Mouse (Mus musculus) left cerebral cortex, postnatal 10 days (tissue): Measurements from ENCODE around the gene Armc3. TPM values are rescaled to one million over a fixed set of nuclear protein-coding genes. Genes with fewer than 3 reads are reported as not detected.
A peak's percentile ranks its signal among the peaks of the same experiment; 100 is the strongest.

ENCODE experiments used
- DNase-seq, 2 experiments: peaks; one replicate each; pipeline ENCODE4 v3.0.0; 2021 to 2022; ENCODE audit warnings: low spot score in 2 of 2, mixed read lengths in 1 of 2; ENCODE audit errors: extremely low spot score in 1 of 2
- intact Hi-C: fragments of 180-260 bp; cut with DNase I; formaldehyde crosslinking; loops from one replicate; pipeline ENCODE4 v1.15.1; 2025
- total RNA-seq, 2 experiments: library from RNA; stranded (reverse); gene quantifications; 2 replicates each; pipeline ENCODE4 v1.2.3; 2021

Armc3 gene
- under 1 TPM; 0.79 to 0.81 TPM for total RNA-seq

DNA sequence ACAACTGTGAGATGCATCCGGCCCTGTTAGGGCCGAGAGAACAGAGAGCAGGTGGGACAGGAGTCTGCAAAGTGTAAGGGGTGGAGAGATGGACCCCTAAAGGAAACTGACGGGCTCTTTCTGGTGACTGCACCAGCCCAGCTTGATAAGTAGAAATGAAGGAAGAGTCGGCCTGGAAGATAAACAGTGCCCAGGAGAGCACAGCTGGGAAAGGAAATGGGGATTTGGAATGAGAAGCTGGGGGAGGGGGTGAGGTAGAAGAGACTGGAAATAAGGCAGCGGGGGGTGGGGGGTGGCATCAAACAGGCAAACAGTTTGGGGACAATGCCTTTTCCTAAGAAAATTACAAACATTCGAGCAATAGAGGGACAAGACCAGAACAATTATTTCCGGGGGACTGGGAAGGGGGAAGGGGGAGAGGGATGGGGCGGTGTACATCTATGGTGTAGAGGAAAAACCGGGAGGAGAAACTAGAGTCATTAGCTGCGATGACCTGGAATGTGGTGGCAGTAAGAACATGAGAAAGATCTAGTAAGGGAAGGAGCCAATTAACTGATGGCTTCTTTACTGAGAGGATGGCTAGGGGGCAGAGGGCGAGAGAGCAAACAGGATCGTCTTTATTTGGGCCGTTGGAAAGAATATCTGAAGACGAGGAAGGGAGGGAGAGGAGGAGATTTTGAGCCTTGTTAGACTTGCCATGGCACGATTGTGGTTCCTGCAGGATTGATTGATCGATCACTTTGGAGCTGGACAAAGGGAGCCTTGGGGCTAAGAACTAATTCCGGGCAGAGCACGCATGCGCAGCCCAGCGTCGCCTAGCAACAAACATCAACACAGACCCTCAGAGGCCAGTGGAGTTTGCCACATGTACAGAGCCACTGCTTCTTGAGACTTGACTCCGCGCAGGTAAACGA is at the start of gene Armc3:
Armc3 (plus strand) TSS at position 851 of the 914 bp plus-strand sequence.
- DNase-seq: peak; percentile 59 to 67
- intact Hi-C loops: no loop called here

DNA sequence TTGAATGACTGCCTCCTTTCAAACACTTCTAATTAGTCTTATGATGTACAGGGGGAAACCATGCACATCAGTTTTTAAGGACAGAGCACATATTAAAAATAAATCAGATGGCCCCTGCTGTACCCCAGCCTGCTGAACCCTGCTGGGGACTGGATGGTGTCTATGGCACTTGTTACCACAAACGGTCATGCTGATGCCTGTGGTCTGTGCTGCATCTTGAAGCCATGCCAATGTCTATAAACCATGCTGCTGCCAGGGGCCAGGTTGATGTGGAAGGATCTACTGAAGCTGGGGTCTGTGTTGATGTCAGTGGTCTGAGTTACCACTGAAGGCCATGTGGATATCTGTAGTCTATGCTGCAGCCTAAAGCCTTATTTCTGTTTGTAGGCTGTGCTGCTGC is 46.4 kb upstream of the Armc3 start:
- DNase-seq: no peak
- intact Hi-C loops: no loop called here

DNA sequence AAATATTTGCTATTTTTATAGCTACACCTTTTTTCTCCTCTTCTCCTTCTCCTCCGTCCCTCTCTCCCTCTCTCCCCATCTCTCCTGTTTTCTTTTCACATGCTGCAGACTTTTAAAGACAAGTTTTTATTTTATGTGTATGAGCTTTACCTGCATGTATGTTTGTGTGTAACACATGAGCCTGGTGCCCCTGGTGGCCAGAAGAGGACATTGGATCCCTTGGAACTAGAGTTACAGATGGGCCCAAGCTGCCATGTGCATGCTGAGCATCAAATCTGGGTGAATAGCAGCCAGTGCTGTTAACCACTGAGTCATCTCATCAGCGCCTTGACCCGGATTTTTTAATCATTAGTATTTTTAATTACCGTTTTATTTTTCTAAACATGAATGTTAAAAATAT is 42.9 kb upstream of the Armc3 start:
- intact Hi-C loops: no loop called here
- DNase-seq: no peak

GRCm38 (mm10) chr2:19159539-19159938 is 39.6 kb upstream of the Armc3 start:
- intact Hi-C loops: no loop called here
- no peak for DNase-seq

DNA sequence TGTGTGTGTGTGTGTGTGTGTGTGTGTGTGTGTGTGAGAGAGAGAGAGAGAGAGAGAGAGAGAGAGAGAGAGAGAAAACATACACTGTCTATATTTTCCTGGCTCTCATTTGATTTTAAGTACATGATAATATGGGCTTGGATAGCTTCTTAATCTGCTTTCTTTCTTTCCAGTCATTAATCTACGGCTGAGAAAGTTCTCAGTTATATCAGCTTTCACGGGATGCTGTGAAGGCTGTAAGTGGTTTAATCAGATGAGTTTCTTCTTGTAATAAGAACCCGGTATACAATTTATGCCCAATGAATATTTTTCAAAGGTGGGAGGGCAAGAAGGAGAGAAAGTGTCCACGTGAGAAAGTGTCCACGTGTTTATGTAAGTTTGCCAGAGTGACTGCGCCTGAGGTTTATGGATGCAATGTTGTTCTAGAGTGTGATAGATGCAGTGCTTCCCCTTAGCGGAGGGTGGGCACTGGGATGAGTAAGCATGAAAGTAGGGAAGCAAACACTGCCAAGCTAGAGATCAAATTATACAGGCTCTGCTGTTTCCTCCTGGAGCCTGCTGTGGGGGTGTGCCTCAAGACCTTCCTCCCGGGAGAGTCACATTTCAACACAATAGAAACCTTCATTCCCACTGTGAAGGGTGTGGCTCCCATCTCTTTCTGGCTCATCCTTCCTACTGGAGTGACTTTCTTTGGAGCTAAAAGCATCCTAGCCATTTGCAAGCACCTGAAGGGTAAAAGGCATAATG is 38.6 kb upstream of the Armc3 start:
- intact Hi-C loops: no loop called here
- DNase-seq: no peak

DNA sequence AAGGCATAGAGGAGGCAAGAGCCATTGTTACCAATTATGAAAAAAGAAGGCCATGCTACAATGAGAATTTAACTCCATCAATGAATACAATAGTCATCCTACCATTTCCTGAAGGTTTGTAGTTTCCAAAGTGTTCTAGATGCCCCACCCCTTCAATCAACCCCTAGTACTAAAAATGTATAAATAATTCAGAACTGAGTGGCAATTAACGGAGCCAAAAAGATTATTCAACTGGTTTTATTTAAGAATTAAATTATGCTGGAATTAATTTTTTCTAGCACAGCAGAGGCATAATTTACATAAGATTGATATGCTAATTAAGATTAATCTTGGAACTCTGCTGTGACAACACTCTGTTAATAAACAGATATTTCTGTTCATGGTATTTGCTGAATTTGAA is 34.9 kb upstream of the Armc3 start:
- intact Hi-C loops: no loop called here
- DNase-seq: no peak

DNA sequence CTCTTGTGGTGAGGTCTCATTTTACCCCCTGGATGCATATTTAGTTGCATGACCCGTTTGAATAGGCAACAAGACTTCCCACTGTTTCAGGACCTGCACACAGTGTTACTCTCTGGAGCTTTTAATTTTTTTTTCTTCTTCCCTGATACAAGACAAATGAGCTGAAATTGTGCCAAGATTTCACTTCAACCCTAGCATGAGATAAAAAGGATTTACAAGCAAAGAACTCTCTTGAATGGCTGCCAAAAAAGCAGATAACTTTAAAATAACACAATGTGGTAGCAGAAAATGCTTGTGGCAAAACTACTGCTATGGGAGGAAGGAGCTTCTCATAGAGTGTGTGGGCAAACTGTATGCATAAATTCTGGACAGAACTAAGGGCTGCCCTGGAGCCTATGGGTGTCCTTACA is 22.3 kb upstream of the Armc3 start:
- DNase-seq: no peak
- intact Hi-C loops: no loop called here

GRCm38 (mm10) chr2:19199366-19199853 is 308 bp downstream of the Armc3 start:
- no peak for DNase-seq
- intact Hi-C loops: no loop called here

DNA sequence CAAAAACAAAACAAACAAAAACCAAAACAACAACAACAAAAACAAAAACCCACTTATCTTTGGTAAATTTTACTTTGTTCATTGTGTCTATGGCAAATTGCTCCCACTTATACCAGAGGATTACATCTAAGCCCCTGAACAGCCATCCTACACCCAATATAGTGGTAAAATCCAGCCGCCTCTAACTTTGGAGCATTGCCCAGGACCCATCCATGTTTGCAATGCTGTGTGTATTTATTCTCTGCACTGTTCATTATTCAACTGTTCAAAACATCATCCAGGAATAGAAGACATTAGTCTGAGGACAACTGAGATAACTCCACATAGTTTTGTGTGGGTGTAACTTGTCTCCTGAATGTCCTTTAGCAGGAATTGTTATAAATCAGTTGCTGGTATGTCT is 1.0 kb downstream of the Armc3 start:
- no peak for DNase-seq
- intact Hi-C loops: no loop called here

- no peak for DNase-seq
- intact Hi-C loops: no loop called here
These were observed 2.6 kb downstream of the Armc3 start for GRCm38 (mm10) chr2:19201682-19202081.

DNA sequence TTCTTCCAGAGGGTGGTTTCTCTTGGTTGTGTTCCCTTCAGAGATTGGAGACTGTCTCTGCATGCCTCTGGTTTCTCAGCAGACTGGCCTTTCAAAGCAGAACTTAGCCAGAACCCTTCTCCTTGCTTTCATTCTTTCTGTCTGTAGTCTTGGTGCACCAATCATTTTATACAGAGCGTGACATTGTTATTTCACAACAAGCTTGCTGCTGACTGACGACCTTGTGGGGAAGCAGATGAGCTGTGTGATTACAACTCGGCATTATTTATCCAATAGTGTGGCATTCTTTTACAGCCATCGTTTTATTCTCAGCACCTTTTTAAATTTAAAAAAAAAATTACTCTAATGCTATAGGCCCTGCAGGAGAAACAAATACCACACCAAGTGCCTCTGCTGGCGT is 35.2 kb downstream of the Armc3 start:
- DNase-seq: no peak
- intact Hi-C loops: no loop called here

DNA sequence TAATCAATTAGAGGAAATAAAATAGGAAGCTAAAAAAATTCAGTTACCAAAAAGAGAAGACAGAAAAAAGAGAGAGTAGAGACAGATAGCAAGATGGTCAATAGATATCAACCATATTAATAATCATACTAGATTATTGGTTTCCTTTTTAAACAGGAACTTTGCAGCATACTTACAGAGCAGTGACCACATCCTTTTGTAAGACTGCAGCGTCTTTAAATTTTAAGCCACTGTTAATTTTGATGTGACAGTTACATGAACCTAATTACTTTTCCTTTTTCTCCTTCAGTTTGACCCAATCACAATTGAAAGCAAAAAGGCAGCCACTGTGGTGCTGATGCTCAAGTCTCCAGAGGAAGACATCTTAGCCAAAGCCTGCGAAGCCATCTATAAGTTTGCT is 36.1 kb downstream of the Armc3 start:
- intact Hi-C loops: no loop called here
- DNase-seq: no peak

DNA sequence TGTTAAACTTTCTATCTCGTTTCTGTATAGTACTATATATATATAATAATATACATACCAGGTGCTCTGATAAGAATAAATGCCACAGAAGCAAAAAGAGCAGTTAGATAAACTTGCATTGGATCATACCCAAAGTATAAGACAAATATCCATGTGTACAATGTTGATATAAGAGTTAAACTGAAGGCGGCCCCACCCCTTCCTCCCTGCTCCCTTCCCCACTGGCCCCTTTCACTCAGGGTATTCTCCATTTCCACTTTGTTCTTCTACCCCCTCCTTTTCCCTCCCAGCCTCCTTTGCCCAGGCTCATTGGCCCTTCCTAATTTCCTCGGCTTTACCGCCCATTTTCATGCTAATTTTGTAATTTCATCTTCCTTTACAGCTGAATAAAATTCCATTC is 36.5 kb downstream of the Armc3 start:
- DNase-seq: no peak
- intact Hi-C loops: no loop called here

GRCm38 (mm10) chr2:19238771-19239170 is 39.7 kb downstream of the Armc3 start:
- DNase-seq: no peak
- intact Hi-C loops: no loop called here

- intact Hi-C loops: no loop called here
- DNase-seq: no peak
These were observed 50.5 kb downstream of the Armc3 start for GRCm38 (mm10) chr2:19249611-19250010.

DNA sequence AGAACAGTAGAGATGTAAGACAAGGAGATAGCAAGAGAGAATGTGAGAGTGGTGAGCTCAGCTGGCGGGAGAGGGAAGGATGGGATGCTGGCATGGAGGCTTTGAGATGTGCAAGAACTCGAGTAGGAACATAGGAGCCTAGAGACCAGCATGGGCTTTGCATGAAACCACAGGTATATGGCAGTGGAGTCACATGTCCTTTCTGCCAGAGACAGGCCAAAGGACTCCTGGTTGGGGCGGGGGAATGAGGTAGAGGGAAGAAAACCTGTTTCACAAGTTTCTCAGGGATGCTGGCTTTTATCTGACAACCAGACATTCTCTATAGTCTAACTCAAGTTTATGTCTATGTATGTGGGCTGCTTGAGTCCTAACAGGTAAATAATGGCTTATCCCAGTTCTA is 55.9 kb downstream of the Armc3 start:
- no peak for DNase-seq
- intact Hi-C loops: no loop called here

GRCm38 (mm10) chr2:19257255-19257654 is 58.2 kb downstream of the Armc3 start:
- intact Hi-C loops: no loop called here
- DNase-seq: no peak

DNA sequence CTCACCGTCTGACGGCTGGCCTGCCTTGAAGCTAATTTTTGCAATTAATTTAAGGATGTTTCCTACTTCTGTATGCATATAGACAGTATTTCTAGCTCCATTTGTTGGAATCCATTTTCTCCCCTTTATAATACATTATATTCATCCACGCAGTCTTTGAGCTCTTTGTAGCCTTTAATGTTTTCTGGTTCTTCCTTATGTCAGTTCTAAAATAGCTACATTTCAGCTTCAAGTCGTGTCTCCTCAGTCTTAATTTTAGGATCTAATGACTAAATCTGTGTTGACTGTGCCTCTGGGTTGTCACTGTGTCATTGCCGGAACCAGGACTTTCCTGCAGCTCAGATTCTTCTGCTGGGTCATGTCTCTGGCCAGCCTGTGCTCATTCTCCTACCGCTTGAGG is 61.3 kb downstream of the Armc3 start:
- no peak for DNase-seq
- intact Hi-C loops: no loop called here

GRCm38 (mm10) chr2:19263375-19263774 is 64.3 kb downstream of the Armc3 start:
- intact Hi-C loops: no loop called here
- no peak for DNase-seq

GRCm38 (mm10) chr2:19265834-19266233 is 66.7 kb downstream of the Armc3 start:
- DNase-seq: no peak
- intact Hi-C loops: no loop called here
